Mouse (Mus musculus) CD4-positive helper T cell, adult 2 months (primary cell): Measurements from ENCODE around the gene Izumo1.
A peak's percentile ranks its signal among the peaks of the same experiment; 100 is the strongest.

Experiments used
- DNase-seq: peaks from one replicate; pipeline ENCODE4 v3.0.0-alpha.2; 2012; ENCODE audit warnings: low read depth, missing footprints, low spot score

Gene Izumo1

DNA sequence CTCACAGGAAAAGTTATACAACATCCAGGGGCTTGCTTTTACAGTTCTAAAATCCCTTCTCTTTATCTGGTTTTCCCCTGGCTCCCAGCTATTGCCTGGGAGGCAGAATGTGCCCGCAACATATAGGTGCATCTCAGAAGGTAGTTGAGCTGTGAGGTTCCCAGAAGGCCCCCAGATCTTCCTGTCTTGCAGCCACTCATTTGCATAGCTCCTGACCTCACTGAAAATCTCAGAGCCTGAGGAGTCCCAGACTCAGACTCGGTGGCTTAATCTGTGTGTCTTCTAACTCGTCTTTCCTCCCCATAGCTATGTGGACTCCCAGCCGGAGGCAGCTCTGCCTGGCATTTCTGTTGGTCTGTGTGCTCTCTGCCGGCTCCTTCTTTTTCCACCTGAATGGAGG, 3.3 kb upstream of the Izumo1 start:
- no peak for DNase-seq

DNA sequence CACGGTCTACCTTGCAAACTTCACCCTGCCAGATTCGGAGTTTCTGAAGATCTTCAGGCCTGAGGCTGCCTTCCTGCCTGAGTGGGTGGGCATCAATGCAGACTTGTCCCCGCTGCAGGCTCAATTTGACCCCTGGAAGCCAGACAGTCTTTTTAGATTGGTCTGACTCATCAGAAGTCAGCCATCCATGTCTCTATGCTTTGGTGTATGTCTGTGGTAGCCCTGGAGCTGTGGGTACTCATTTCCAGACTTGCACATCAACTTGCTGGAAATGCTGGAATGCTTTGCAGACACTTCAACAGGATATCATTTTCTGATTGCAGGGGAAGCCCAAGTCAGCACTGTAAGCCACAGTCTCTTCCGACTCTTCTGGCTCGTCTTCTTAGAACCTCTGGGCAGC, 2.0 kb upstream of the Izumo1 start:
- no peak for DNase-seq

DNA sequence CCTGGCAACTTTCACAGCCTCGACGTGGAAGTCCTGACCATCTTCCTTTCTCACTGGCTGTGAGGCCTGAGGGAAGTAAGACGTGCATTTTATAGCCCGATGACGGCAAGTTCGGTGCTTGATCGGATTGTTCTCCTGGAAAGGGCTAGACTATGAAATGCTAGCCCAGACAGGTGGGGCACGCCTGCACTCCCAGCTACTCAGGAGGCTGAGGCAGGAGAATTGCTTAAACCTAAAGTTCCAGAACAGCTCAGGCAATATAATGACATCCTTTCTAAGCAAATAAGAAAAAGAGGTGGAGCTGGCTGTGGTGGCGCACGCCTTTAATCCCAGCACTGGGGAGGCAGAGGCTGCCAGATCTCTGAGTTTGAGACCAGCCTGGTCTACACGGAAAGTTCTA, 1.9 kb downstream of the Izumo1 start:
- no peak for DNase-seq

DNA sequence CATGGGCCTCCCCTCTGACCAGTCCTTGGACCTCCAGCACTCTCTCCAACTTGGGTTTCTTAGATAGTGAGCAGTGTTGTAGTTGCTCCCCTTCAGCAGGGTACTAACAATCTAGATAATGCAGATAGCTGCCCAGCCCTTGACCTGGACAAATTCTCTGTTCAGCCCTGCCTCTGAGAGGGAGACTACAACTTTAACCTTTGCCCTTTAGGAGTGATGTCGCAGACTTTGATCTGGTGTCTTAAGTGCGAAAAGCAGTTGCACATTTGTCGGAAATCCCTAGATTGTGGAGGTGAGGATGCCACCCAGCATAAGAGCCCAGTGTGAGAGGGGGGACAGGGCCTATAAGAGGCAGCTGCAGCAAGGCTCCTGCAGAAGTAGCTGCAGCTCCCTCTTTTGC, 3.1 kb downstream of the Izumo1 start:
- DNase-seq: no peak

DNA sequence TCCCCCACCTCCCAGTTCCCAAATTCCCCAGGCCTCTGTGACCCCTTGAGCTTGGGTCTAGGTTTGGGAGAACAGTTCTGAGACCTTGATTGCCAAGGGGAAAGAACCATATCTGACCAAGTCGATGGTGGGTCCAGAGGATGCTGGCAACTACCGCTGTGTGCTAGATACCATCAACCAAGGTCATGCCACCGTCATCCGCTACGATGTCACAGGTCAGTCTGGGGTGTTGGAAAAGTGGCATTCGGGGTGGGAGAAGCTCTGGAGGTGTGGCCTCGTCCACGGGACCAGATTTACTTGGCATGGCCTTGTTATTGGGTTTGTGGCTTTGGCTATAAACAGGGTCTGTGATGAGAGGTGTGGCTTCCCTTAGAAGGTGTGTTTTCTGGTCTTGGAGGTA, 3.9 kb downstream of the Izumo1 start:
- DNase-seq: no peak

DNA sequence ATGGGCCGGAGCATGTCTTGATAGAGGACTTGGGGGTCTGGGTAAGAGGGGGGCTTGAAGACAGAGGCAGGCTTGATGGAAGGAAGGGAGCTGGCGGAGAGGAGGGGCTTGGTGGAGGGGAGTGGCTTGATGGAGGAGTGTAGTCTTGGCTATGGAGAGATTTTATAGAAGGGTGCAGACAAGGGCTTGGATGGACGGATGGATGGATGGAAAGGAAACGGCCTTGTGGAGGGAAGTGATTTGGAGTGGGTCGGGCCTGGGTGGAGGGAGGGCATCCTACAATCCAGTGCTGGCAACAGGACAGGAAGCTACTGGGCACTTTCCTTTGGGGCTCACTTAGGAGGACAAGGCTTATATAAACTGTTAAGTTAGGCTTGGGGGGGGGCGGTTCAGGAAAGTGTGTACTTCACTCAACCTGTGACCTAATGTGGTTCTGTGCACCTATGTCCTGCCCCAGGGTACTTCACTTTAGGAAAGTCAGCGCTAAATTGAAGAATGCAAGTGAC, 5.0 kb downstream of the Izumo1 start:
- DNase-seq: no peak

DNA sequence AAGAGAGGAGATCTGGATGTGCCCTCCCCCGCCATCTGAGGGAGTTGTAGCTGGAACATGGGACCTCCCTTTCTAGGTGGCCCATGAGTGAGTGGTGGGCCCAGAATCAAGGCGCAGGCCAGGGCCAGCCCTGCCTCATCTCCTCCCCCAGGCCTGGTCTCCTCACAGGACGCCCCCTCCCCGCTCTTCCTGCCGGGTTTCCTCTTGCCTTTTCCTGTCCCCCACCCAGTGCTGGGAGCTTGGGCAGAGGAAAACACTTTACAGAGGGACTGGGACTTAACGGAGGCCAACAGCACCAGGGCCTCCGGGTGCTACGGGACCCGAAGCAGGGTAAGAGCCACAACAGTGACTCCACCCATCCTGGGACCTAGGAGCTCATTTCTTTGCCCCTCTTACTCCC, 5.7 kb downstream of the Izumo1 start, which contains the start of gene Rasip1:
Rasip1 (plus strand) TSS at position 228 of the 400 bp plus-strand sequence.
- no peak for DNase-seq

DNA sequence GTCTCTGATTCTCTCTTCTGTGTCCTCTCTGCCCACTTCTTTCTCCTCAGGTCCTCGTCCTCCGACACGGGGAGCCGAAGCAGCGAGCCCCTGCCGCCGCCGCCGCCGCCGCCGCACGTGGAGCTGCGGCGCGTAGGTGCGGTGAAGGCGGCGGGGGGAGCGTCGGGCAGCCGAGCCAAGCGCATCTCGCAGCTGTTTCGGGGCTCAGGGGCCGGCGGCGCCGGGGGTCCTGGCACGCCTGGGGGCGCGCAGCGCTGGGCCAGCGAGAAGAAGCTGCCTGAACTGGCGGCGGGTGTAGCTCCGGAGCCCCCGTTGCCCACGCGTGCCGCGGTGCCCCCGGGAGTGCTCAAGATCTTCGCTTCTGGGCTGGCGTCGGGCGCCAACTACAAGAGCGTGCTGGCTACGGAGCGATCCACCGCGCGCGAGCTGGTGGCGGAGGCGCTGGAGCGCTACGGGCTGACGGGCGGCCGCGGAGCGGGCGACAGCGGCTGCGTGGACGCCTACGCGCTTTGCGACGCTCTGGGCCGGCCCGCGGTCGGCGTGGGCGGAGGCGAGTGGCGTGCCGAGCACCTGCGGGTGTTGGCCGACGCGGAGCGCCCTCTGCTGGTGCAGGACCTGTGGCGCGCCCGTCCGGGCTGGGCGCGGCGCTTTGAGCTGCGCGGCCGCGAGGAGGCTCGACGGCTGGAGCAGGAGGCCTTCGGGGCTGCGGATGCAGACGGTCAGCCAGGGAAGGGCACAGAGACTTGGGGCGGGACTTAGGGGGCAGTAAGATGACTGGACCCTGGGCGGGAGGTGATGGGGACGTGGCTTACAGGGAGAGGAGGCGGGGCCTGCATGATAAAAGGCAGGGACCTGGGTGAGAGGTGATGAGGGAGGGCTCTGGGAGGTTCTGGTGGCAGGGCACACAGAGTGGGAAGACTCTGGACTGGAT, 7.0 kb downstream of the Izumo1 start:
- peak; percentile 92 for DNase-seq

DNA sequence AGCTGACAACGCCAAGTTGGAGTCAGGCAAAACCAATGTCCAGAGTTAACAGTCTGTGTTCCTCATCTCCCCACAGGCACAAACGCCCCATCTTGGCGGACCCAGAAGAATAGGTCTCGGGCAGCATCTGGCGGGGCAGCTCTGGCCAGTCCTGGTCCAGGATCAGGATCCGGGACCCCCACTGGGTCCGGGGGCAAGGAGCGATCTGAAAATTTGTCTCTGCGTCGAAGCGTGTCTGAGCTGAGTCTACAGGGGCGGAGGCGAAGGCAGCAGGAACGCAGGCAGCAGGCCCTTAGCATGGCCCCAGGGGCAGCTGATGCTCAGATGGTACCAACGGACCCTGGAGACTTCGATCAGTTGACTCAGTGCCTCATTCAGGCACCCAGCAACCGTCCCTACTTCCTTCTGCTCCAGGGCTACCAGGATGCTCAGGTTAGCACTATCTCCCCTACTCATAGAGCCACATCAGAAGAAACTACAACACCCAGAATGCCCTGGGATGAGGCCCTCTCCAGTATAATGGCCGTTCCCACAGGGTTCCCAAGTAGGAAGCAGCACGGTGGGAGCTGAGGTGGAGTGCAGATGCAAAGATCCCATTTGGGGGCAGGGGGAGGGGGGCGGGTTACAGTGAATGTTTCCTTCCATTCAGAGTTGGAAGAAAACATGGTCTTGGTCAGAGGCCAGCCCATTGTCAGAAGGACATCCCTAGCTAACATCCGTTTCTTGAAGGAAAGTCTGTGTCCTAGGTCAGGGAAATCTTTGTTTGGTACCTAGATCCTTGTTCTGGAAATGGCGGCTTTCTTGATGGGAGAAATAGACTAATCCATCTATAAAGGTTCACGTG, 8.7 kb downstream of the Izumo1 start:
- no peak for DNase-seq

DNA sequence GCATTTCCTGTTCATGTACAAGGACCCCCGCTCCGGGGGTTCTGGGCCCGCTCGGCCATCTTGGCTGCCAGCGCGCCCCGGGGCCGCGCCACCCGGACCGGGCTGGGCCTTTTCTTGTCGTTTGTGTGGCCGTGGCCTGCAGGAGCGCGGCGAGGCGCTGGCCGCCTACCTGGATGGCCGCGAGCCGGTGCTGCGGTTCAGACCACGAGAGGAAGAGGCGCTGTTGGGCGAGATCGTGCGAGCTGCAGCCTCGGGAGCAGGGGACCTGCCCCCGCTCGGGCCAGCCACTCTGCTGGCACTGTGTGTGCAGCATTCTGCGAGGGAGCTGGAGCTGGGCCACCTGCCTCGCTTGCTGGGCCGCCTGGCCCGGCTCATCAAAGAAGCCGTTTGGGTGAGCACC, 10.9 kb downstream of the Izumo1 start:
- DNase-seq: no peak

DNA sequence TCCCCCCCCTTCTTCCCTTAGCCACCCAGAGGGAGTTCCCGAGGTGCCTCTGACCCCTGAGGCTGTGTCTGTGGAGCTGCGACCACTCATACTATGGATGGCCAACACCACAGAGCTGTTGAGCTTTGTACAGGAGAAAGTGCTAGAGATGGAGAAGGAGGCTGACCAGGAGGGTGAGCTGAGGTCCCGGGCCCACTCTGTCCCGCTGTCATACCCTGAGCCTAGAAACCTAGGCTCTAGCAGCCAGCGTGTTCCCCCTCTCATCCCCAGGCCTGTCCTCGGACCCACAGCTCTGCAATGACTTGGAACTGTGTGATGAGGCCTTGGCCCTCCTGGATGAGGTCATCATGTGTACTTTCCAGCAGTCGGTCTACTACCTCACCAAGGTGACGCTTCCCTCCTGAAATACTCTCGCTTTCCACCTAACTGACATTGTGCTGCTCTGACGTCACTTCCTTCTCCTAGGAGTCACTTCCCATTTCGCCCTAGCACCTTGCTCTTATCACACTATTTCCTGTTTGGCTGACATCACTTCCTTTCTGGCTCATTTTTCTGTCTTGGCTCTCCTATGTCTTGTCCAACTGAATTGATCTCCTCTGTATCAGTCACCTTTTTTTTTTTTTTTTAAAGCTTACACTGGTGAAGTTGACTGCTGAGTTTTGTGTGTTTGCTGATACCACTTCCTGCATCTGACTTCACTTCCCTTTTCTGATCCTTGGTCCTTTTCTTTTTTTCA, 13.5 kb downstream of the Izumo1 start:
- peak; percentile 41 for DNase-seq

DNA sequence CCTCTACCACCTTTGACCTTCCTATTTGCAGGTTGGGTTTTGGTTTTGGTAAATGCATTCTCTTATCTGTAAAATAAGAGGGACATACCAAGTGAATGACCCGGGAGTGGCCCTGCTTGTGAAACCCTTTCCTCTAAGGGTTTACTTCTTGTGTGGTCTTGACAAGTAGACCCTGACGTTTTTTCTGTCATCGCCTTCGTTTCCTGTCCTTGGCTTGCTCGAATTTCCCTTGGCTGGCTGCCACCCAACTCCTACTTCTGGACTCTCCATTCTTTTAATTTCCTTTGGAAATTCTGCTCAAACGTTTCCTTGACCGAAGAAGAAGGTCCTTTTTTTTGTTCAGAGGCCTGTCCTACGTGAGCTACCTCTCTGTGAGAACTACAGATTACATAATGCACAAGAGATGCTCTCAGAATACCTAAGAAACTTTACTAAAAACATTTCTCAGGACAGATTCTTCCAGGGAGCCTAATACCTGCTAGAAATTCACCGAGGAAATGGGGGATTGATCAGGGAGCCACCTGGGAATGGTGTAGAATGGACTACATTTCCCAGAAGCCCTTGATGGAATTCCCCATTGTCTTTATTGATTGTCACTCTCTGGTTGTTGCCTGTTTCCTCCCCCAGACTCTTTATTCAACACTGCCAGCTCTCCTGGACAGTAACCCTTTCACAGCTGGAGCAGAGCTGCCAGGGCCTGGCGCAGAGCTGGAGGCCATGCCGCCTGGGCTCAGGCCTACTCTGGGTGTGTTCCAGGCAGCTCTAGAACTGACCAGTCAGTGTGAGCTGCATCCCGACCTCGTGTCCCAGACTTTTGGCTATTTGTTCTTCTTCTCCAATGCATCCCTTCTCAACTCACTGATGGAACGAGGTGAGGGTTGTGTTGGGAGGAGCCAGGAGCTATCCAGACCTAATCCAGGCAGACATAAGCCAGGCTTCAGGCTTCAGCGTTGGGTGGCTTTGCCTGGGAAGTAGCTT, 14.4 kb downstream of the Izumo1 start:
- DNase-seq: no peak

DNA sequence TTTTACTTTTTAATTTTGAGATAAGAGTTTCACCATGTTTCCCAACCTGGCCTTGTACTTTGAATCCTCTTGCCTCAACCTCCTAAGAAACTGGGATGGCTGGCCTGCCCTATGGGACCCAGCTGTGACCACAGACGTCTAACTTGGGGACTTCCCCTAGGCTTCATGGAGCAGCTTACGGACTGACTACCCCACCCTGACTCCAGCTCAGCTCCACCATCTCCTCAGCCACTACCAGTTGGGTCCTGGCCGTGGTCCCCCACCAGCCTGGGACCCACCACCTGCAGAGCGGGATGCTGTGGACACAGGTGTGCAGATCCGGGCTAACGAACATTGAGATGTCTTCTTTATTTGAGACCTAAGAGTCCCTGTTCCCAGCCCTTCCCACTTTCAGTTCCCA, 16.1 kb downstream of the Izumo1 start:
- no peak for DNase-seq

DNA sequence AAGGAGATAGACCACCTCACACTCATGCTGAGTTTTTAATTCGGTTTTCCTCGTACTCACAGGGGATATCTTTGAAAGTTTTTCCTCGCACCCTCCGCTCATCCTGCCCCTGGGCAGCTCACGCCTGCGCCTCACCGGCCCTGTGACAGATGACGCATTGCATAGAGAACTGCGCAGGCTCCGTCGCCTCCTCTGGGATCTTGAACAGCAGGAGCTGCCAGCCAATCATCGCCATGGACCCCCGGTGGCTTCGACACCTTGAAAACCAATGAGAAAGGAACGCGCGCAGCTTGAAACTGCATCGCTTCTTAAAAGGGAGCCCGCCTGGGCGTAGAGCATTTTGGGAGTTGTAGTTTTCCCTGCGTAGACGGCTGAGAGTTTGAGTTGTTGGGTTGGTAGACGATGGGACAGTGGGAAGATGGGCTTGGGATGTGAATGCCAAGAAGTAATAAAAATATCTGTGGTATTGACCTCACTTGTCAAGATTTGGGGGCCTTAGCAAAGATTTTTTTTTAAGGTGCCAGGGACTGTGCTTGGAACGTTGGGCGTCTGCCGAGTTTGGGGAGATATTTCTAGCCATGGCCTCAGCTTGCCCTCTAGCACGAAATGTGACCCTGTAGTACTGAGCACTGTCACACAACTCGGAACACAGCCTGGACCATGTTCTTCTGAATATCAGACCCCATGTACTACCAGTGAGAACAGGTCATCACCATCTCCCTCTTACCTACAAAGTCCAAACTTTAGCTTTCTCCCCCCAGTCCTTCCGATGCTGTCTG, 17.2 kb downstream of the Izumo1 start:
- DNase-seq: no peak

DNA sequence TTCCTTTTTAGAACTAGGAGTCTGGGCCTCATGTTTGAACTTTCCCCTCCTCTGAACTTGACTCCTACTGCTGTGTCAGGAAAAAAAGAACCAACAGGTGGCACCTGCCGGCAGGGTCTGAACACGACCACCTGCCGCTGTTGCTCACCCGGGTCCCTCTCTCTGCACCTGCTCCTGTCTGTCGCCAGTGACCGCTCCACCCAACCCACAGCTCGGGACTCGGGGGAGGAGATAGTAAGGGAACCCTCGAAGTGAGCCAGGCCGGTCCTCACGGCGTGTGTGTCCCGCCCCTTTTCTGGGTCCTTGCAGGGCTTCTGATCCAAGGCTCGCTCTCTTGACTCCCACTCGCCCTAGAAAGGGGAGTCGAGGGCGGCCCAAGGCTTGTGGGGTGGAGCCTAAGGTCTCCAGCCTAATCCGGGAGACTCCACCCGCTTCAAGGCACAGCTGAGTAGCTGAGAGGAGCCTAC, 18.0 kb downstream of the Izumo1 start, which contains the start of gene Mamstr:
Mamstr (plus strand) TSS at position 417 of the 467 bp plus-strand sequence.
- no peak for DNase-seq

DNA sequence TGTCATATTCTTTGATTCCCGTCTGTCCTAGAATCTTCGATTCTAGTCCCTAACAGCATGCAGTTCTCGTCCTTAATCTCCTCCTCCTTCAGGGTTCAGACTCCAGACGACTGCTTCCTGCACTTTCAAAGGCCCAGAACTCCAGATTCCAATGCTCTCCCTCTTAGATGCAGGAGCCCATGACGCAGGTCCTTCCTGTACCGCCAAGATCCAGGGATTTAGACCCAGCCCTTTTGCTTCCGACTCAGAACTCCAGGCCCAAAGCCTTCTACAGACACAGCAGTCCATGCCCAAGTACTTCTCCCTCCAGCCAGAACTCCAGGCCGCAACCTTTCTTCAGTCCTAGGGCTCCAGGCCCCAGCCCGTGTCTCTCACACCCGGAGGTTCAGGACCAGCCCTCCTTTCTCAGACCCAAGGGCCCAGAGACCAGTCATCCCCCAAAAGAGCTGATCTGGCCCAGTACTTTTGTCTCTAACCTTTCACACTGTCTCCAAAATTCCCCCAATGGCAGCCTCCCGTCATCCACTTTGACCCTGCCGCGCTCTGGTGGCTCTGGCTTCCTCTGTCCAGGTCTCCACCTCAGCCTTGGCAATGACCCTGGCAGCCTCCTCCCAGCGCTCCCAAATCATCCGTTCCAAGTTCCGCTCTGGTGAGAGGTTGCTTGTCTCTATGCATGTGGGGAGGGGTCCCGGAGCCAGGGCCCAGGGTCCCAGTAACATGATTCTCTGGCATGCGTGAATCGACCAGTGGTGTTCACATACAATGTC, 18.8 kb downstream of the Izumo1 start:
- DNase-seq: no peak

DNA sequence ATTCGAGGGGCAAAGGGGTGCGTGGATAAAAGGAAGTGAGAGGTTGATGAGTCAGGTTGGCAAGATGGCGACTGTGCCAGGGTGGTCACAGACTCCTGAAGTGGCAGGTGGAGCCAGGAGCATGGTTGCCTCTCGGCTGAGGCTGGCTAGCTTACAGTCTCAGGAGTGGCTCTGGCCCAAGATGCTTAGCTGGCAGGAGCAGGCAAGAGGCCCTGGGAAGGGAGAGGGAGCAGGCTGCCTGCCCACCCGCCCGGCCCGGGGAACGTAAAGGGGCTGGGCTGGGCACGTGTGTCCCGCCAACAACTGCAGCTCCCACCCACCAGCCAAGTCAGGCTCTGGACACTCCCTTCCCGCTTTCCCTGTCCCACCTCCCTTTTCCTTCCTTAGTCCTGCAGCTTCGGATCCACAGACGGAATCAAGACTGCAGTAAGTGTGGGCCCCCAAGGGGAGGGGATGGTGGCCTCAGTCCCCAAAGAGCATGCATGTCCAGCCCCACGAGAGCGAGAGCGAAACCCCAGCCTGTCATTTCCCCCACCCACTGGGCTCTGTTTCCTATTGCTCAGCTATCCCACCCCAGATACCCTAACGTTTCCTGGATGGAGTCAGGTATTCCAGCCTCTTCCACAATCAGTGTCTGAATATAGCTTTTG, 19.9 kb downstream of the Izumo1 start:
- DNase-seq: no peak

DNA sequence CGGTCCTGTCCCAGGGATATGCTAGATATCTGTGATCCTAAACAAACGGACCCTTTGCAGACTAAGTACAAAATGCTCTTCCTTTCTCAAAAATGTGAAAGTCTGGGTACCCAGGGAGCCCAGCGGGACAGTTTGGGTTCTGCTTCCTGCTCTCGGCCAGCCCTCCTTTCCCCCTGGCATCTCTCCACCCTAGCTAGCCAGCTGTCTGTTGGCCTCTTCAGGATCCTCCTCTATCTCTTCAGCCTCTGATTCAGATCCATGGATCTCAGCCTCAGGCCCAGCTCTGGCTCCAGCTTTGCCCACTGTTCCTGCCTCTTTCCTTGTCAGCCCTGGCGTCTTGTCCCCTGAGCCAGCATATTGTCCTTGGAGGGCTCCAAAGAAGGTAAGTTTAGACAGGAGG, 20.5 kb downstream of the Izumo1 start:
- DNase-seq: no peak
